Mouse (Mus musculus) thymus, adult 2 months (tissue): Measurements from ENCODE around the gene Aven. TPM values are rescaled to one million over a fixed set of nuclear protein-coding genes. Genes with fewer than 3 reads are reported as not detected.

Experiments used
- DNase-seq: peaks from one replicate; pipeline ENCODE4 v3.0.0; 2021
- H3K27ac ChIP-seq: fragments of 200-500 bp; 2 replicates; pipeline ENCODE4 v1.5.1; 2012; ENCODE audit warnings: low read length, control low read depth; ENCODE audit not compliant: control insufficient read depth, insufficient read depth
- H3K27me3 ChIP-seq: fragments of 200-500 bp; 2 replicates; pipeline ENCODE4 v1.6.1; 2012; ENCODE audit warnings: mild to moderate bottlenecking, low read length, moderate library complexity, mixed read lengths; ENCODE audit not compliant: control insufficient read depth, insufficient read depth
- H3K36me3 ChIP-seq: fragments of 200-500 bp; 2 replicates; pipeline ENCODE4 v1.6.1; 2012; ENCODE audit warnings: mild to moderate bottlenecking, low read length, moderate library complexity; ENCODE audit not compliant: control insufficient read depth, insufficient read depth
- H3K4me1 ChIP-seq: fragments of 200-500 bp; replicated peaks from 2 replicates; pipeline ENCODE4 v1.6.1; 2012; ENCODE audit warnings: low read length; ENCODE audit not compliant: control insufficient read depth, insufficient read depth
- H3K4me3 ChIP-seq: fragments of 200-500 bp; 2 replicates; pipeline ENCODE4 v1.5.1; 2012; ENCODE audit warnings: mild to moderate bottlenecking, low read length, control low read depth, moderate library complexity; ENCODE audit not compliant: control insufficient read depth, insufficient read depth
- CTCF ChIP-seq: fragments of 200-500 bp; IDR thresholded peaks from 2 replicates; pipeline ENCODE4 v1.5.1; 2012; ENCODE audit warnings: mild to moderate bottlenecking, control low read depth, low read length, moderate library complexity, borderline replicate concordance; ENCODE audit not compliant: control insufficient read depth, poor library complexity, insufficient read depth; ENCODE audit errors: extremely low read depth
- POLR2A ChIP-seq: fragments of 200-500 bp; IDR thresholded peaks from 2 replicates; pipeline ENCODE4 v1.6.1; 2012; ENCODE audit warnings: mild to moderate bottlenecking, low read length, control low read depth, moderate library complexity; ENCODE audit not compliant: control insufficient read depth, poor library complexity, insufficient read depth; ENCODE audit errors: extremely low read depth
- WGBS: fragments of 180-500 bp; shearing (Covaris S2); methylation state at CpG from one replicate; pipeline ENCODE4 v1.1.7; 2018; 5-methylcytosine and 5-hydroxymethylcytosine counted together
- polyA plus RNA-seq: library from polyadenylated mRNA; depleted of rRNA; stranded (reverse); fragments of >200 nt; gene quantifications from 2 replicates; pipeline ENCODE4 v1.2.3, GENCODE M21; 2012

Gene Aven
- polyA plus RNA-seq, 1 experiment: 5.9 TPM

GRCm38 (mm10) chr2:112614375-112614774 lies 121.6 kb downstream of the Aven start:
- Histone ChIP-seq H3K4me3 (no peak overlapping the region), H3K4me1 (no peaks in the 10 kb centered on the region), H3K27me3 (no peaks in the 10 kb centered on the region), H3K27ac (no peak overlapping the region), H3K36me3 (no peaks in the 10 kb centered on the region)
- WGBS: 96% methylated on average over 7 of the region's 7 CpGs
- TF ChIP-seq POLR2A: no peak
- TF ChIP-seq CTCF: no peak
- DNase-seq: no peak

GRCm38 (mm10) chr2:112617206-112617605 lies 124.4 kb downstream of the Aven start:
- no peak for DNase-seq
- Histone ChIP-seq H3K4me3 (no peak overlapping the region), H3K27me3 (no peaks in the 10 kb centered on the region), H3K36me3 (no peaks in the 10 kb centered on the region), H3K27ac (no peak overlapping the region), H3K4me1 (no peaks in the 10 kb centered on the region)
- 91% methylated on average over 3 of the region's 3 CpGs for WGBS
- TF ChIP-seq POLR2A: no peak
- TF ChIP-seq CTCF: no peak

- Histone ChIP-seq H3K4me1 (no peaks in the 10 kb centered on the region), H3K4me3 (no peak overlapping the region), H3K36me3 (no peaks in the 10 kb centered on the region), H3K27ac (no peak overlapping the region), H3K27me3 (no peaks in the 10 kb centered on the region)
- TF ChIP-seq POLR2A: no peak
- TF ChIP-seq CTCF: no peak
- 98% methylated on average over 3 of the region's 3 CpGs for WGBS
- no peak for DNase-seq
Observed at GRCm38 (mm10) chr2:112625156-112625555, 132.4 kb downstream of the Aven start.

- DNase-seq: no peak
- H3K4me1 ChIP-seq: no peaks in the 10 kb centered on the region
- H3K27ac ChIP-seq: no peak overlapping the region
- 94% methylated on average over 11 of the region's 11 CpGs for WGBS
- H3K27me3 ChIP-seq: no peaks in the 10 kb centered on the region
- no peaks in the 10 kb centered on the region for H3K36me3 ChIP-seq
- H3K4me3 ChIP-seq: no peak overlapping the region
- TF ChIP-seq POLR2A (no peak), CTCF (no peak)
Observed at GRCm38 (mm10) chr2:112630669-112631068, 137.9 kb downstream of the Aven start.

GRCm38 (mm10) chr2:112632536-112632935 lies 139.8 kb downstream of the Aven start:
- H3K4me1 ChIP-seq: no peaks in the 10 kb centered on the region
- no peak overlapping the region for H3K27ac ChIP-seq
- H3K27me3 ChIP-seq: no peaks in the 10 kb centered on the region
- H3K4me3 ChIP-seq: no peak overlapping the region
- WGBS: 97% methylated on average over 9 of the region's 9 CpGs
- no peaks in the 10 kb centered on the region for H3K36me3 ChIP-seq
- no peak for TF ChIP-seq POLR2A
- no peak for TF ChIP-seq CTCF
- no peak for DNase-seq

GRCm38 (mm10) chr2:112637206-112637605 lies 144.4 kb downstream of the Aven start:
- no peak for DNase-seq
- no peak overlapping the region for H3K27ac ChIP-seq
- H3K4me3 ChIP-seq: no peak overlapping the region
- no peaks in the 10 kb centered on the region for H3K27me3 ChIP-seq
- TF ChIP-seq CTCF (no peak), POLR2A (no peak)
- WGBS: 98% methylated on average over 5 of the region's 5 CpGs
- H3K36me3 ChIP-seq: no peaks in the 10 kb centered on the region
- no peaks in the 10 kb centered on the region for H3K4me1 ChIP-seq

- H3K4me1 ChIP-seq: no peaks in the 10 kb centered on the region
- H3K27me3 ChIP-seq: no peaks in the 10 kb centered on the region
- no peaks in the 10 kb centered on the region for H3K36me3 ChIP-seq
- no peak overlapping the region for H3K4me3 ChIP-seq
- no peak overlapping the region for H3K27ac ChIP-seq
- DNase-seq: no peak
- 81% methylated on average over 3 of the region's 3 CpGs for whole genome bisulfite sequencing
- no peak for TF ChIP-seq CTCF
- no peak for TF ChIP-seq POLR2A
Observed at GRCm38 (mm10) chr2:112653836-112654235, 161.1 kb downstream of the Aven start.
